Mouse (Mus musculus): ENCODE results near the gene Gm14399. TPM values are rescaled to one million over a fixed set of nuclear protein-coding genes. Genes with fewer than 3 reads are reported as not detected.
A peak's percentile ranks its signal among the peaks of the same experiment; 100 is the strongest.
"Not testable (repeated sequence)": the region's sequence is repeated elsewhere in the genome, so short reads cannot be mapped to it uniquely, and the experiment has no call there.

Gene Gm14399
- total RNA-seq (2021), result 10 to 100 TPM; 14.0 to 16.8 TPM
- long read RNA-seq, experiment 1, partial matches to known transcripts, result 1 of 2 reads
- long read RNA-seq, experiment 1, other reads (novel, unspliced or antisense), result 1 of 2 reads
- long read RNA-seq, experiment 2, partial matches to known transcripts, result 1 of 13 reads
- long read RNA-seq, experiment 2, other reads (novel, unspliced or antisense), result 5 of 13 reads

DNA sequence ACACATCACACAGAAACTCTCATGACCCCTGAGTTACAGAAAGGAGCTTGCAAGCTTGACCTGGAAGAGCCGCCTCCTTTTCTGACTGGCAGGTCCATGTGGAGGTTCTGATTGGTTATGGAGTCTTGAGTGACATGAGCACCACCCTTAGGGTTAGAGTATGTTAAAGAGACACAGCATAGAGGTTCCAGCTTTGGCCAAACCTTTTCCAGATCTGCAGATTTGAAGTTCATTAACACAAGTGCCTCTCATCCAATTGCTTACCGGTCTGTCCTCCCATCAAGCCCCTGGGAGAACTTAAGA is at the start of gene Gm14399:
Gene Gm14399, minus strand, starts transcription at position 20 of the 303 bp plus-strand sequence.
- not testable (repeated sequence) for DNase-seq (ENCODE audit: low spot score in 2 of 2)

DNA sequence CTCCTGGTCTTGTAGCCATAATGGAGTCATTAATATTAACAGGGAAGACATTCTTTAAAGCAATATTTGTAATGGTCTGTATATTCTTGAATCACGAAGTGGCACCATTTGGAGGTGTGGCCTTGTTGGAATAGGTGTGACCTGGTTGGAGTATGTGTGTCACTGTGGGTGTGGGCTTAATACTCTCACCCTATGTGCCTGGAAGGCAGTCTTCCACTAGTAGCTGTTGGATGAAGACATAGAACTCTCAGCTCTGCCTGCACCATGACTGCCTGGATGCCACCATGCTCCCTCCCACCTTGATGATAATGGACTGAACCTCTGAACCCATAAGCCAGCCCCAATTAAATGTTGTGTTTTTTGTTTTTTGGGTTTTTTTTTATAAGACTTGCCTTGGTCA is 37.2 kb upstream of the Gm14399 start:
- not testable (repeated sequence) for DNase-seq (ENCODE audit: low spot score in 2 of 2)

DNA sequence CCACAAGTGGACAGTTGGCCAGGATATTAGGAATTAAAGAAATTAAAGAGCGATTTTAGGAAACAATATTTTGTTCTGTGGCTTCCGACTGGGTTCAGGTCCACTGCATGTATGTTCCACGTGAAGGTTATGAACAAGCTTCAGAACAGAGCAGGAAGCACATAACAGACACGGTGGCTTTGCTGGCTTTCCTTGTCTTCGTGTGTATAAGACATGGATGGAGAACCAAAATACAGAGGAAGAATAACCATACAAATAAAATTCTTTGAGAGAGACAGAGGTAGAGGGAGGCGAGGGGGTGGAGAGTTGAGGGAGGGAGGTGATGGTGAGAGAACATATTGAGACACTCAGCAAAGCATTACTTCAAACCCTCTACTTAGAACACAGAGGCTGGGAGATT is 34.5 kb upstream of the Gm14399 start:
- no peak for DNase-seq (ENCODE audit: low spot score in 2 of 2)

DNA sequence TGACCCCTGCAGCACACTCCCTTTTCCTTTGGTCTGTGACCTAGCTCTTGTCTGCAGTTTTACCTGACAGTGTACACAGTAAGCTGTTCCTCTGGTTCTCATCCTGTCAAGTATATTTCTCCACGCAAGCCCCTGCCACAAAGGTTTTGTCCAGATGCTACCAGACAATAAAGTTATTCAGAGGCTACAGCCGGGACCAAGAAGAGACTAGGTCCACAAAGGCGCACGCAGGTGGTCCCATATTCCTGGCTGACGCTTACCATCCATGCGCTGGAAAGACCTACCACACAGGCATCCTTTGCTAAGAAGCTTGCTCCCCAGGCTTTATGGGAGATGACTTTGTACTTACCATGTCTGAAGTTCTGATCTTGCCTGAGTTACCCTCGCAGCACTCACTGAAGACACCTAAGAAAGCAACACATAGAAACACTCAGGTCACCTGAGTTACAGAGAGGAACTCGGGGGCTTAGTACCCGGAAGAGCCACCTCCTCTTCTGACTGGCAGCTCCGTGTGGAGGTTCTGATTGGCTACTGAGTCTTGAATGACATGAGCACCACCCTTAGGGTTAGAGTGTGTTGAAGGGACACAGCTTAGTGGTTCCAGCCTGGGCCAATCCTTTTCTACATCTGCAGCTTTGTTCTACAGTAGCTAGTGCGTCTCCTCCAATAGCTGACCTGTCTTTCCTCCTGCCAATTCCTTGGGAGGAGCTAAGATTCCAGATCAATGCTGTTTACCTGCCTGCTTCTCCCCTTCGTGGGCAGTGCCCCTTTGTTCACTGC is 33.8 kb upstream of the Gm14399 start, which contains the start of gene Gm14443:
Gene Gm14443, minus strand, starts transcription at position 471 of the 780 bp plus-strand sequence.
- not testable (repeated sequence) for DNase-seq (ENCODE audit: low spot score in 2 of 2)

DNA sequence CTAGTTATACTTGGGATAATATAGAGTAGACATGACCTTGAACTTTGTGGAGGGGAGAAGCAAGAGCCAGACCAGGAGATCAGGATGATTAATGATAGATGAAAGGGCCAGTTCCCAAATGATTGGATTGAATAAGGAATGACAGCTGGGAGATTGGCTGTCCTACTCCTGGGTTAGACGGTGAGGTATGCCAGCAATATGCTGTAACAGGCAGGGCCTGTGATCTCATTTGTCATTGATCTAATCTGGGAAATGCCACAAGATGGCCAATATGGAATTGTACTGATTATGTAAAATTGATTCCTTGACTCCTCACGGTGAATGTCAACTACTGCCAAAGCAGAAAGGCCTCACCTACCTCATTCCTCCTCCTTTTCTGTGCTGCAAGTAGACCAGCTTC is 32.2 kb upstream of the Gm14399 start:
- DNase-seq (ENCODE audit: low spot score in 2 of 2), result not testable (repeated sequence)

DNA sequence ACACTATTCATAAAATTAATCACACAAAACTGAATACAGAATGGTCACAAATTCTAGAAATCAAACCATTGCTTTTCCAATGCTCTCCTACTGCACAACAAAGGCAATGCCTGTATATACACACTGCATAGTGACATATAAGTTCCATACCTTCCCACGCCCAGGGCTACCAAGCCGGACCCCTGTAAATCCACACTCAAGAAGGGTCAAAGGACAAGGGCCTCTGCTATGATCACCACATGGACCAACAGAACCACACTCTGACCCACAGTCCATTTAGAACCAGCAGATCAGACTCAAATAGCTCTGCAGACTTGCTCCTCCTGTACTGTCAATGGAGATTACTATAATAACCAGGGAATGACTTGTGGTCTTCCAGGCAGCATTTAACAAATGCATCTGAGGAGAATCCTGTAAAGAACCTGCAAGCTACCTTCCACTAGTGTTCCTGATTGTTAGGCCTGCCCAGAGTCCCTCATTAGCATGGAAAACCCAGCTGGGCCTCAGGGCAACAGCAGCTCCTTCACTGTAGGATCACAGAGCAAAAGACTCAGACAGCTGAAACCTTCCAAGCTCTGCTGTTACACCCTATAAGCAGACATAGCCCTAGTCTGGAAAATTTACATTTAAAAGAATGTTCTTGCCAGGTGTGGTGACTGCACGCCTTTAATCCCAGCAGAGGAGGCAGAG is 31.2 kb upstream of the Gm14399 start:
- DNase-seq (ENCODE audit: low spot score in 2 of 2), result not testable (repeated sequence)

DNA sequence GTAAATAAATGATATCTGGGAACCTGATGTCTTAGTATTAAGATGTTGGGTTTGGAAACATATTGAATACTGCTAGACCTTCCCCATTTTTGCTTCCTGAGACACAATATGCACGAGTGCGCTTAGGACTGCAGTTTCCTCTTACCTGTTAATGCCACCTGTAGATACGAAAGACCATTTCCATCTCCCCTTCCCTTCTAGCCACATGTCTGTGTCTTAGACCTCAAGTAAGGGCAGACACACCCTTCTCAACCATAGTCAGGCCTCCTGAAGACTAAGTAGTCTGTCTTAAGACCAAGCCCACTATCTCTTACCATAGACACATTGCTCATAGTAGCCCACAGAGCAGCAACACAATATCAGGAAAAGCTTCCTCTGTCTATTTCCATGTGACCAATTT is 30.3 kb upstream of the Gm14399 start:
- no peak for DNase-seq (ENCODE audit: low spot score in 2 of 2)

DNA sequence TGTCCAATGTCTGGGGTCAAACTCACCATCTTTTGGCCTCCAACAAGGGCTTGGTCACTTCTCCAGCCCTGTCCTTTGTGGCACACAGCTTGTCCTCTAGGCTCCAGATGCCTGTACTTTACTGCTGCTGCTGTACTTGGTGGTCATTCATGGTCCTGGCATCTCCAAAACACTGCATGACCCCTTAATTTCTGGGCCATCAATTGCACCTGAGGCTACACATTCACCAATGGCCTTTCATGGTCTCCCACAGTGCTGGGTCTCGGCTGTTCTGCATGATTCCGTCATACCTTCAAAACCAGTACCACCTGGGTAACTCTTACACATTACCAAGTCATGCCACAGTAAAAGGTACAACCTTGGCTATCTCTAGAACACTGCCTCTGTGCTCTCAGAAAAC is 25.1 kb upstream of the Gm14399 start:
- DNase-seq (ENCODE audit: low spot score in 2 of 2), result not testable (repeated sequence)

DNA sequence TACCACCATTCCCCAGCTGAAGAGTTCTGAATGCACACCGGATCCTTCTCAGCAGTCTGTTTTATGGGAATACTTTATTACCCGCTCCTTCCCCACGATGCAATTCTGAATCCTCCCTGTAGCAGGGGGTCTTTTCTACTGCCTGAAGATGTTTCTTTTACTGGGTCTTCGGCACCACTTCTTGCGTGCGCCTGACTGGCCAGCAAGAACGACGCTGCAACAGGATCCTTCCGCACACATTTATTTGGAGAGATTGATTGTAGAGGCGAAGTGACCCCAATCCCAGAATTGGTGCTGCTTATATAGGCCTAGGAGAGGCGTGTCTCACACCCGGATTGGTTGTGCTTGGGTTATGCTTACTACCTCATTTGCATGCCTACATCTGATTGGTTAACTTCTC is 23.3 kb upstream of the Gm14399 start:
- not testable (repeated sequence) for DNase-seq (ENCODE audit: low spot score in 2 of 2)

DNA sequence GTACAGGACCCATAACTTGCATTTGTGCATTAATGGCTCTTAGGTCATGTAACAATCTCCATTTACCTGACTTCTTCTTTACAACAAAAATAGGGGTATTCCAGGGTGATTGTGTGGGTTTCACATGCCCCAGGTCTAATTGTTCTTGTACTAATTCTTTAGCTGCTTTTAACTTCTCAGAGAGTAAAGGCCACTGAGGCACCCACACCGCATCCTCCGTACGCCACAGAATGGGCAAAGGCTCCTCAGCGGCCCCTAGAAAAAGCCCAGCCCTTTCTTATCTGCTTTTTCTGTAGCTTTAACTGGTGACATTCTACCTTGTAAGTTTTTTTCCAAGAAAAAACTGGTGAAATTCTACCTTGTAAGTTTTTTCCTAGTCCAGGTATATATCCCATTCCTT is 19.6 kb upstream of the Gm14399 start:
- not testable (repeated sequence) for DNase-seq (ENCODE audit: low spot score in 2 of 2)

DNA sequence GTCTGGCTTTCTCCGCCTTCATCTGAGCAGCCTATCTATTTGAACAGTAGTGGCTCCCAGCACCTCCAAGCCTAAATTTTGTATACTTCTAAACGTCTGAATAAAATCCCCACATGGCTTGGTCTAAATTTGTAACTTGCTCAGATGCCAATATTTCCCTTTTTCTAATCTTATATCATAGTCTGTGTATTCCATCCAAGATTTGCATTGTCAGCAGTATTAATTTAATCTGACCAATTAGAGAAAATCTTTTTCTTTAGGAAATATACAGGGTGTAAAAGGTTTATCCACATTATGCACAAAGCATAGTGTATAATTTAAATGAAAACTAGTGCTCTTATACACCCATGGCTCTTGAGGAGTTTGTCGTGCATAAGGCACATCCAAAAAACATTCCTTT is 16.8 kb upstream of the Gm14399 start:
- DNase-seq (ENCODE audit: low spot score in 2 of 2), result no peak

DNA sequence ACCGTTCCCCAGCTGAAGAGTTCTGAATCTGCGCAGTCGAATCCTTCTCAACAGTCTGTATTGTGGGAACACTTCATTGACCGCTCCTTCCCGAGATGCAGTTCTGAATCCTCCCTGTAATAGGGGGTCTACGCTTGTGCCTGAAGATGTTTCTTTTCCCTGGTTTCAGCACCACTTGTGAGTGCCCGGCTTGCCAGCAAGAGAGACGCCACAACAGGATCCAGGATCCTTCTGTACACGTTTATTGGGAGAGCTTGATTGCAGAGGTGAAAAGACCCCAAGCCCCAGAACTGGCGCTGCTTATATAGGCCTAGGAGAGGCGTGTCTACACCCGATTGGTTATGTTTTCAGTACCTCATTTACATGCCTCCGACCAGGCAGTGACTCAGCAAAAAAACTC is 14.9 kb upstream of the Gm14399 start:
- no peak for DNase-seq (ENCODE audit: low spot score in 2 of 2)

DNA sequence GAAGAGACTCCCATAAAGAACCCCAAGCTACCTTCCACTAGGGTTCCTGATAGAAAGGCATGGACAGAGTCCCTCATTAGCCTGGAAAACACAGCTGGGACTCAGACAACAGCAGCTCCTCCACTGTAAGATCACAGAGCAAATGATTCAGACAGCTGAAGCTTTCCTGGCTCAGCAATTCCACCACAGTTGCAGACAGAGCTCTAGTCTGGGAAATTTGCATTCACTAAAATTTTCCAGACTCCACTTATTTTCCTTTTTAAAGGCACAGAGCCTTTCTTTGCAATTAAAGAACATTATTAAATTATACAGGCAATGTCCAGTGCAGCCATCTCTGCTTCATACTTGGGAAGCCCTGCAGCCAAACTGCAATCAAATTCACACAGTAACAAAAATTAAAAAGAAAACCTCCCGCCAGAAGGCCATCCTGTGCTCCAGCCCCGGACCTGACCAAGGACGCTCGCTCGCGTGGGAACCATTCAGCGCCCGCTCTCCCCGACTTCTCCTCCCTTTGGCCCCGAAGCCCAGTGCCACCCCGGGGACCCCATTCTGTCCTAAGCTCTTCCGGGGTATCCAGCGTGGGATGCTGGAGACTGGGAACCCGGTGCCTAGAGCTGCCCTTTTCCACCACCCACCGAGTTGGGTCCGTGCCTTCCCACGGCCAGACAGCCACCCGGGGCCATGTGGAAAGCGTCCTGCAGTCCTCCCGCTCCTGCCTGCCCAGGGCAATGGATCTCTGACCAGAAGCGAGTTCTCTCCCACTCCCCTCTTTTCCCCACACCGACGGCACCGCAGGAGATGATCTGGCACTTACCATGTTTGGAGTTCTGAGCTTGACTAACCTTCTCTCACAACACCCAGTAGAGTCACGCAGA is 457 bp downstream of the Gm14399 start:
- peak; percentile 33 to 34 for DNase-seq (ENCODE audit: low spot score in 2 of 2)

DNA sequence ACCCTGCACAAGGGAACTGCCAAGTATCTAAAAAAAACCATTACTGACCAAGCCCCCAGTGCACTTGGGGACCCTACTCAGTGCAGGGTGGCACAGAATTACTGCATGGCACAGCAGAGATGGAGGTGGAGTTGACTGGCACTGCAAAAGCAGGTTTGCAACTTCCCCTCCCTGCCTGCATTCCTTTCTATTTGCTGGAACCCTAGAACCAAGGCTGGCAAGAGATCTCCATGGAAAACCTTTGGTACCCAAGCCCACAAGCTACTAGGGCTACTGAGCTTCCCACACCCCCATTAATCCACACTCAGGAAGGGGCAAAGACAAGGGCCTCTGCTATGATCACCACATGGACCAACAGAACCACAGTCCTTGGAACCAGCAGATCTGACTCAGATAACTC is 1.2 kb downstream of the Gm14399 start:
- not testable (repeated sequence) for DNase-seq (ENCODE audit: low spot score in 2 of 2)

Other genes with a start within 250 kb of the Gm14399 start
- gene Gm14444, start 131.8 kb downstream of the Gm14399 start, total RNA-seq (2021), result under 1 TPM in 1 of 2 experiments, not detected in 1; 0.33 TPM
- gene Gm14393, start 74.2 kb downstream of the Gm14399 start, total RNA-seq (2021), result 1 to 10 TPM in 1 of 2 experiments, under 1 TPM in 1; 0.70 to 1.9 TPM
- 1 to 10 TPM in 1 of 2 experiments, under 1 TPM in 1; 0.80 to 1.4 TPM for gene Gm14443, start 33.9 kb upstream of the Gm14399 start, total RNA-seq (2021)
- 10 to 100 TPM; 52.3 to 64.9 TPM for gene Gm14391, start 64.9 kb upstream of the Gm14399 start, total RNA-seq (2021)
- 10 to 100 TPM in 1 of 2 experiments, 1 to 10 TPM in 1; 7.5 to 16.1 TPM for gene Gm14440, start 133.1 kb upstream of the Gm14399 start, total RNA-seq (2021)
- 10 to 100 TPM; 35.6 to 48.5 TPM for gene Gm4631, start 196.2 kb upstream of the Gm14399 start, total RNA-seq (2021)
- gene Zfp968, start 230.4 kb upstream of the Gm14399 start, total RNA-seq (2021), result 1 to 10 TPM; 7.5 to 8.4 TPM

Measured in adrenal gland, adult 18-20 months (tissue).